Mouse (Mus musculus): Measurements from ENCODE around the gene Lipo4. TPM values are rescaled to one million over a fixed set of nuclear protein-coding genes. Genes with fewer than 3 reads are reported as not detected.
"Not testable (repeated sequence)": the region's sequence is repeated elsewhere in the genome, so short reads cannot be mapped to it uniquely, and the experiment has no call there.

The Lipo4 gene
- not detected in 2 replicates for polyA plus RNA-seq (2016; fragmentation: Nextera tagmentation; extraction: Ambion mirVana)

DNA sequence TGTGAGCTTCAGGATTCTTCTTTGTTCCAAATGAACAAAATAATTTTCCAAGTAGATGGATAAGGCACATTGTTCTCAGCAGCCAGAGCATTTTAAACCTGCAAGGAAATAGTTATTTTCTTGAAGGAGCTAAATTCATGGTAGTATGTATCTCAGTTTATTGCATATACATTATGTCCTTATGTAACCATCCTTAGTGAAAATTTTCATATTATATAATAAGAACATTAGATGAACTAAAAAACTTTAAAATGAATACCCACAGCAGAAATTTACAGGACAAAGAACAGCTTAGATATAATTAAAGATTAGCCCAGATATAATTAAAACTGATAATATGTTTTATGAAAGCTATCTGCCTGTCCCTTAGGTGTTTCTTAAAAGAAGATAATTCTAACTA, at the start of gene Lipo4:
Lipo4 (minus strand) TSS at position 101 of the 400 bp plus-strand sequence.
- no peaks in the 10 kb centered on the region for H3K9me3 ChIP-seq
- H3K4me1 ChIP-seq (replicated peaks): no peaks in the 10 kb centered on the region
- no peak within 1 kb of the TSS for H3K27ac ChIP-seq
- DNase-seq (ENCODE audit: low spot score): no peak
- no peak within 1 kb of the TSS for H3K4me3 ChIP-seq
- H3K36me3 ChIP-seq: no peaks in the 10 kb centered on the region
- no peaks in the 10 kb centered on the region for H3K27me3 ChIP-seq (ENCODE audit: insufficient read depth, poor library complexity, severe bottlenecking)

DNA sequence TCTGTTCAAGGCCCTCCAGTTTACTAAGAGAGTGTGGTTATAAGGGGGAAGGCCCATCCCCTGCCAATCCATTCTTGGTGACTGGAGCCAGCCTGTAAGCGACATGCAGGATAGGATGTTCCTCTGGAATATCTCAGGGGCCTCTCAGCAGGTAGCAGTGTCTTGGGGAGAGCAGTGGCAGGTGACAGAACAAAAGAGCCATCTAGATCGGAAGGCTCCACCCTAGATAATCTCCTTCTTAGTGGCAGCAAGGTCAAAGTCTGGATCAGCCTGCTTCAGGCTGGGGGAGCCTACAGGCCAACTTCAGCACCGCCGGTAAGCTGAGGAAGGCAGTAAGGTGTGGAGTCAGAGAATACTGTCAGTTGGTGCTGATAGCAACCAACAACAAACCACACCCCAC, 61.2 kb downstream of the Lipo4 start:
- DNase-seq (ENCODE audit: low spot score); H3K36me3 ChIP-seq; H3K9me3 ChIP-seq; H3K27ac ChIP-seq; H3K27me3 ChIP-seq (ENCODE audit: insufficient read depth, poor library complexity, severe bottlenecking); H3K4me3 ChIP-seq; H3K4me1 ChIP-seq (replicated peaks): not testable (repeated sequence)
- 47% methylated on average over 4 of the region's 4 CpGs for WGBS

DNA sequence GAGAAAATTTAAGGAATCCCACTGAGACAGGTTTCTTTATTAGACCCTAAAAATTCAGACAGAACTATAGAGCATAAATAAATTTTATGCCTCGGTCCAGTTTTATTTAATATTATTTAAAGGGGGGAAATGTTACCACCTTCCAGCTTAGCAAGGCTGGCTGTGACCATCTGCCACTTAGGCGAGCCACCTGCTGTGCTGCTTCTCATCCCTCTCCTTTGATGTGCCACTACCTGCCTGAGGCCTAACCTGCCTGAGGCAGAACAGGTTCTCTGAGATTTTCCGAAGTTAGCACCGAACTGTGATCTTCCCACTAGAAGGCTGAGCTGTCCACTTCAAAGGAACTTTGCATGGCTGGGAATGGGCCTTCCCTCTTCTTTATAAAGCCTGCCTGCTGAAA, 63.9 kb downstream of the Lipo4 start:
- WGBS: 72% methylated on average over 4 of the region's 4 CpGs
- no peaks in the 10 kb centered on the region for H3K27me3 ChIP-seq (ENCODE audit: insufficient read depth, poor library complexity, severe bottlenecking)
- H3K36me3 ChIP-seq: no peaks in the 10 kb centered on the region
- peaks cover 11% of the 10 kb centered on the region; the same call in 1 of the 2 replicates for H3K9me3 ChIP-seq
- no peak for DNase-seq (ENCODE audit: low spot score)
- no peaks in the 10 kb centered on the region for H3K4me1 ChIP-seq (replicated peaks)
- H3K4me3 ChIP-seq: no peak overlapping the region
- no peak overlapping the region for H3K27ac ChIP-seq

Other genes with a start within 250 kb of the Lipo4 start
- 6.8 and 8.2 TPM in 2 replicates for gene Rnls, start 125.5 kb downstream of the Lipo4 start, polyA plus RNA-seq (2016; fragmentation: Nextera tagmentation; extraction: Ambion mirVana)
- not detected in 2 replicates for gene Gm8978, start 107.5 kb upstream of the Lipo4 start, polyA plus RNA-seq (2016; fragmentation: Nextera tagmentation; extraction: Ambion mirVana)
- gene Lipo2, start 233.6 kb upstream of the Lipo4 start, polyA plus RNA-seq (2016; fragmentation: Nextera tagmentation; extraction: Ambion mirVana): 0.26 and 0.30 TPM in 2 replicates
- gene Lipo3, start 244.2 kb upstream of the Lipo4 start, polyA plus RNA-seq (2016; fragmentation: Nextera tagmentation; extraction: Ambion mirVana): 7.7 and 9.8 TPM in 2 replicates